Mouse (Mus musculus): ENCODE measurements around the gene Fsd2.

GRCm38 (mm10) chr7:81540999-81541398 lies 25.7 kb downstream of the Fsd2 start:
- TF ChIP-seq TCF12 (IDR thresholded peaks at IDR 0.05; ENCODE audit: insufficient read depth, poor library complexity, severe bottlenecking) (no peak), POLR2A (IDR thresholded peaks at IDR 0.05; ENCODE audit: insufficient read length, low read depth) (no peak), MAX (IDR thresholded peaks at IDR 0.05; ENCODE audit: low read depth) (no peak), E2F4 (IDR thresholded peaks at IDR 0.05; ENCODE audit: insufficient read depth) (no peak), POLR2AphosphoS2 (IDR thresholded peaks at IDR 0.05; ENCODE audit: insufficient read length, low read depth) (no peak), USF1 (IDR thresholded peaks at IDR 0.05; ENCODE audit: low read depth) (no peak), SRF (IDR thresholded peaks at IDR 0.05; ENCODE audit: control insufficient read depth, insufficient read length, low read depth) (no peak)
